ENCODE assay signal across 8 mouse cellular contexts in the genomic region with DNA sequence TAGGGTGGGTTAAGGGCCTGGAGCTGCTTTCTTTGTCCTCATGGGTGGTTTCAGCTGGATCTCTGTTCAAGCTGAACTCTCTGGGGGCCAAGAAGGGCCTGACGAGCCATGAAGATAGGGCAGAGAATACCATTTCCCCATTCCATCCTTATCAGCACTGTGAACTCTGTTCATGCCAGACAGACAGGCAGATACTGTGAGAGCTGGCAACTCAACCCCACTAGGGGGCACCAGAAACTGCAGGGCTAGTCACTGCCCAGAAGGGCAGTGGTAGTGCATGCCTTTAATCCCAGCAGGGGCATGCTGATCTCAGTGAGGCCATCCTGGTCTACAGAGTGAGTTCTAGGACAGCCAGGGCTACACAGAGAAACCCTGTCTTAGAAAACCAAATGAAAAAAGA. TPM values are rescaled to one million over a fixed set of nuclear protein-coding genes. Genes with fewer than 3 reads are reported as not detected.
DNase-seq lines count a peak whose midpoint lies in the region; ATAC-seq and TF ChIP-seq lines count a peak whose summit lies in the region.

No protein-coding gene starts in this region.

- H3K9me3 ChIP-seq in hindbrain, postnatal 0 days (ENCODE audit: low read length) = no peaks in the 10 kb centered on the region
- H3K9me3 ChIP-seq in hindbrain, embryonic 13.5 days = no peaks in the 10 kb centered on the region
- no peaks in the 10 kb centered on the region for H3K9me3 ChIP-seq in CH12.LX (replicated peaks; ENCODE audit: low read length)

- H3K79me2 ChIP-seq in CH12.LX (replicated peaks; ENCODE audit: control insufficient read depth, extremely low read depth, insufficient read depth, poor library complexity, severe bottlenecking) = no peaks in the 10 kb centered on the region

- peak; percentile 41 for DNase-seq in hindbrain, postnatal 0 days (ENCODE audit: low spot score)
- DNase-seq in CH12.LX (ENCODE audit: extremely low read depth) (peak; percentile 77), liver (peak; percentile 60)
- peak; percentile 74 for DNase-seq in adrenal gland, postnatal 10 days
- DNase-seq in forelimb bud, embryonic 11.5 days (ENCODE audit: low read depth, low spot score) = peak; percentile 14
- peak; percentile 32 for DNase-seq in right cerebral cortex, postnatal 25 days

- 0 out of 2 replicates have a peak, but pooled peaks have one; percentile 29 for ATAC-seq in hindbrain, postnatal 0 days
- no peak for ATAC-seq in hindbrain, embryonic 13.5 days (ENCODE audit: low FRiP score)
- no peak for ATAC-seq in inflammation-experienced regulatory T-cells, adult 6 months

- TF ChIP-seq CTCF in hindbrain, postnatal 0 days (IDR thresholded peaks at IDR 0.05; ENCODE audit: low read depth) = peak; percentile 65
- TF ChIP-seq CTCF in CH12.LX (conservative IDR thresholded peaks at IDR 0.05 in 1 of 2, IDR thresholded peaks at IDR 0.05 in 1 of 2; ENCODE audit: low read depth in 2 of 2, low read length in 2 of 2) = peak; percentile 57 to 89; a peak in 3 of 4 replicates

- no peak overlapping the region for H3K27ac ChIP-seq in hindbrain, postnatal 0 days
- no peak overlapping the region for H3K27ac ChIP-seq in hindbrain, embryonic 13.5 days
- no peak overlapping the region for H3K27ac ChIP-seq in CH12.LX (ENCODE audit: insufficient read depth, low read depth)

- dilution Hi-C loops in CH12.LX (cut with MboI; ENCODE audit: extremely low pct_ligation_motif_present, extremely low pct_unique_long_range_greater_than_20kb, low sequenced_read_pairs) = no loop called here

- 57% methylated on average over 1 of the region's 1 CpGs for WGBS in hindbrain, postnatal 0 days
- WGBS in hindbrain, embryonic 13.5 days = 73% methylated on average over 1 of the region's 1 CpGs

- TF ChIP-seq POLR2A in CH12.LX (IDR thresholded peaks at IDR 0.05; ENCODE audit: low read depth, low read length) = no peak

- TF ChIP-seq EP300 in CH12.LX (IDR thresholded peaks at IDR 0.05; ENCODE audit: low read length) = no peak

- no peak overlapping the region for H3K4me2 ChIP-seq in hindbrain, postnatal 0 days (ENCODE audit: low read depth, low read length)
- no peak overlapping the region for H3K4me2 ChIP-seq in hindbrain, embryonic 13.5 days
- H3K4me2 ChIP-seq in CH12.LX (ENCODE audit: insufficient read depth, low read depth, poor library complexity, severe bottlenecking) = no peak overlapping the region

- H3K4me3 ChIP-seq in hindbrain, postnatal 0 days (ENCODE audit: low read length) = no peak overlapping the region
- H3K4me3 ChIP-seq in hindbrain, embryonic 13.5 days = no peak overlapping the region
- H3K4me3 ChIP-seq in CH12.LX (replicated peaks in 1 of 3; ENCODE audit: low read depth in 2 of 3, low read length in 2 of 3, poor library complexity in 1 of 3) = no peak overlapping the region

- in situ Hi-C loops in CH12.LX (cut with MboI; ENCODE audit: low pct_ligation_motif_present, low pct_unique_long_range_greater_than_20kb, low sequenced_read_pairs) = loop anchor here (10.0 to 25.0 kb wide), 2 partner anchors 62 to 630 kb away; no protein-coding TSS in a partner anchor

- peak; percentile 84 for TF ChIP-seq RAD21 in CH12.LX (IDR thresholded peaks at IDR 0.05; ENCODE audit: low read depth, low read length)

- H3K27me3 ChIP-seq in hindbrain, postnatal 0 days (ENCODE audit: insufficient read depth, low read length) = no peaks in the 10 kb centered on the region
- peaks cover 8% of the 10 kb centered on the region; the same call in 1 of the 2 replicates for H3K27me3 ChIP-seq in hindbrain, embryonic 13.5 days
- H3K27me3 ChIP-seq in CH12.LX (replicated peaks) = no peaks in the 10 kb centered on the region

- H3K36me3 ChIP-seq in hindbrain, postnatal 0 days (ENCODE audit: insufficient read depth, low read length) = no peaks in the 10 kb centered on the region
- no peaks in the 10 kb centered on the region for H3K36me3 ChIP-seq in hindbrain, embryonic 13.5 days
- no peaks in the 10 kb centered on the region for H3K36me3 ChIP-seq in CH12.LX (replicated peaks in 1 of 2; ENCODE audit: control insufficient read depth in 1 of 2, insufficient read depth in 1 of 2, low read length in 1 of 2)

- no peak overlapping the region for H3K9ac ChIP-seq in hindbrain, postnatal 0 days (replicated peaks; ENCODE audit: low read length)
- H3K9ac ChIP-seq in hindbrain, embryonic 13.5 days = no peak overlapping the region
- H3K9ac ChIP-seq in CH12.LX (ENCODE audit: insufficient read depth, low read depth) = no peak overlapping the region

- H3K4me1 ChIP-seq in hindbrain, postnatal 0 days (ENCODE audit: insufficient read depth, low read length) = peaks cover 11% of the 10 kb centered on the region
- peaks cover 18% of the 10 kb centered on the region for H3K4me1 ChIP-seq in hindbrain, embryonic 13.5 days (replicated peaks)
- no peaks in the 10 kb centered on the region for H3K4me1 ChIP-seq in CH12.LX (ENCODE audit: control insufficient read depth in 1 of 2, insufficient read depth in 2 of 2)

TF ChIP-seq in CH12.LX, 34 proteins besides CTCF, POLR2A, EP300 and RAD21:
- TF ChIP-seq E2F4 (IDR thresholded peaks at IDR 0.05; ENCODE audit: insufficient replicate concordance, low read depth, low read length) (no peak), MXI1 (IDR thresholded peaks at IDR 0.05; ENCODE audit: low read depth, low read length) (no peak), BHLHE40 (IDR thresholded peaks at IDR 0.05; ENCODE audit: low read depth, low read length) (no peak), UBTF (IDR thresholded peaks at IDR 0.05; ENCODE audit: low read depth, low read length) (no peak), ZC3H11A (IDR thresholded peaks at IDR 0.05; ENCODE audit: low read depth, low read length) (peak; percentile 34; the same call in 1 of the 2 replicates), SIN3A (IDR thresholded peaks at IDR 0.05; ENCODE audit: low read length) (no peak), SMC3 (IDR thresholded peaks at IDR 0.05; ENCODE audit: low read depth, low read length) (peak; percentile 87)

RNA-seq across cellular contexts. Expression of a gene that starts 38.2 kb away (rescaled TPM):
- total RNA-seq in hindbrain, postnatal 0 days (2014; rRNA removed) = not detected in 2 replicates
- polyA plus RNA-seq in hindbrain, postnatal 0 days (2015; fragmentation: Nextera tagmentation; extraction: Ambion mirVana) = not detected in 2 replicates
- polyA plus RNA-seq in hindbrain, embryonic 13.5 days (2015; fragmentation: Nextera tagmentation; extraction: Ambion mirVana) = not detected in 2 replicates
- not detected in 2 replicates for total RNA-seq in CH12.LX (2012; rRNA removed)
- total RNA-seq in CH12.LX (2014; rRNA removed) = not detected in 2 replicates
- not detected in 2 replicates for polyA plus RNA-seq in CH12.LX (2012; ENCODE audit: insufficient read length, low read depth)
- not detected for total RNA-seq in adrenal gland, postnatal 10 days (2021)
- not detected for polyA plus RNA-seq in inflammation-experienced regulatory T-cells, adult 6 months (2017; shearing (Covaris generic))

Comparison
In these comparisons a context has a peak if more than half of its experiments do, and no peak if none do; other contexts are left out.
1. DNase-seq: peak in every context shown above with its lines; median percentile 77 in CH12.LX; 74 in adrenal gland, postnatal 10 days; 60 in liver; 41 in hindbrain, postnatal 0 days; 32 in right cerebral cortex, postnatal 25 days; 14 in forelimb bud, embryonic 11.5 days.